Mouse (Mus musculus): ENCODE results near the gene Cpxcr1.

Gene Cpxcr1

DNA sequence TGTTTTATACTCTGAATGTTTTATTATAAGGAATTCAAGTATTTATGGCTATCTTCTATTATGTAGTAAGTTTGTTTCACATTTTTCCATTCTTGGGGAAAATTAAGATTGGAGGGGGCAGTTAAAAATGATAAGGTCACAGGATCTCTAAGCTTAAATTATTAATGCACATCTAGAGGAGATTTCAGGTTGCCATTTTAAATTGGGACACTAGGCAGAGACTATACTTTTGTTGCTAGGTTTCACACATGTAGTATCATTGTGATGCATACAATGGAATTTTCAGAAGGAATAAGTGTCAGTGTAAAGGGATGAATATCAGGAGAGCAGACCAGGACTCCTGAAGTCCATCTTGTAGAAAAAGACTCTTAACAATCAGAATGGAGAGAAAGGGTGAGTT is at the start of gene Cpxcr1:
Gene Cpxcr1, plus strand, starts transcription at position 301 of the 400 bp plus-strand sequence.
- no peak for DNase-seq (ENCODE audit: low spot score in 2 of 2)
